Mouse (Mus musculus) myocyte (in vitro differentiated cells): Measurements from ENCODE around the gene Myo19.

Experiments
- CEBPB ChIP-seq: IDR thresholded peaks from 2 replicates; pipeline ENCODE4 v1.6.1; 2011; ENCODE audit warnings: mild to moderate bottlenecking, moderate library complexity; ENCODE audit not compliant: poor library complexity, insufficient read depth, severe bottlenecking
- E2F4 ChIP-seq: IDR thresholded peaks from one replicate; pipeline ENCODE4 v1.6.1; 2011; ENCODE audit warnings: mild to moderate bottlenecking, control low read depth, moderate library complexity; ENCODE audit not compliant: insufficient read depth
- MAX ChIP-seq: IDR thresholded peaks from one replicate; pipeline ENCODE4 v1.6.1; 2011; ENCODE audit warnings: low read depth, mild to moderate bottlenecking, control low read depth
- MYOG ChIP-seq, 3 experiments: IDR thresholded peaks; one replicate each; pipeline ENCODE4 v1.6.1; 2011; ENCODE audit warnings: control low read depth in 2 of 3, low read depth in 2 of 3, mild to moderate bottlenecking in 2 of 3; ENCODE audit not compliant: insufficient read length in 2 of 3, control insufficient read depth in 1 of 3, insufficient read depth in 1 of 3
- POLR2A ChIP-seq: IDR thresholded peaks from one replicate; pipeline ENCODE4 v1.6.1; 2011; ENCODE audit warnings: low read depth, mild to moderate bottlenecking, control low read depth, moderate library complexity; ENCODE audit not compliant: insufficient read length
- POLR2AphosphoS2 ChIP-seq: IDR thresholded peaks from one replicate; pipeline ENCODE4 v1.6.1; 2011; ENCODE audit warnings: low read depth, control low read depth; ENCODE audit not compliant: insufficient read length
- TCF12 ChIP-seq: IDR thresholded peaks from one replicate; pipeline ENCODE4 v1.6.1; 2011; ENCODE audit warnings: mild to moderate bottlenecking, control low read depth; ENCODE audit not compliant: poor library complexity, insufficient read depth, severe bottlenecking
- USF1 ChIP-seq: IDR thresholded peaks from one replicate; pipeline ENCODE4 v1.6.1; 2011; ENCODE audit warnings: low read depth, mild to moderate bottlenecking, control low read depth, moderate library complexity

GRCm38 (mm10) chr11:84957171-84957570, 77.2 kb downstream of the Myo19 start:
- no peak for TF ChIP-seq USF1
- TF ChIP-seq POLR2A, result no peak
- TF ChIP-seq E2F4, result no peak
- TF ChIP-seq MYOG (IDR thresholded peaks at IDR 0.05; ENCODE audit: control insufficient read depth in 1 of 3, insufficient read depth in 1 of 3, insufficient read length in 2 of 3, low read depth in 2 of 3), result no peak
- TF ChIP-seq POLR2AphosphoS2, result no peak
- no peak for TF ChIP-seq CEBPB
- no peak for TF ChIP-seq TCF12
- TF ChIP-seq MAX, result no peak
